Mouse (Mus musculus) layer of hippocampus, postnatal 25 days (tissue): Measurements from ENCODE around the gene Dapp1. TPM values are rescaled to one million over a fixed set of nuclear protein-coding genes. Genes with fewer than 3 reads are reported as not detected.
"Not testable (repeated sequence)": the region's sequence is repeated elsewhere in the genome, so short reads cannot be mapped to it uniquely, and the experiment has no call there.

ENCODE experiments used
- DNase-seq, 2 experiments: peaks; one replicate each; pipeline ENCODE4 v3.0.0; 2022; ENCODE audit warnings: mixed read lengths in 2 of 2, low spot score in 1 of 2; ENCODE audit errors: extremely low spot score in 1 of 2
- total RNA-seq, 2 experiments: library from RNA; stranded (reverse); gene quantifications; 2 replicates each; pipeline ENCODE4 v1.2.3; 2021

Dapp1 gene
- total RNA-seq, 2 experiments from 2014 or later: 4.3 to 6.7 TPM

- DNase-seq: no peak
Observed at GRCm38 (mm10) chr3:137929940-137930339, 51.4 kb downstream of the Dapp1 start.

DNA sequence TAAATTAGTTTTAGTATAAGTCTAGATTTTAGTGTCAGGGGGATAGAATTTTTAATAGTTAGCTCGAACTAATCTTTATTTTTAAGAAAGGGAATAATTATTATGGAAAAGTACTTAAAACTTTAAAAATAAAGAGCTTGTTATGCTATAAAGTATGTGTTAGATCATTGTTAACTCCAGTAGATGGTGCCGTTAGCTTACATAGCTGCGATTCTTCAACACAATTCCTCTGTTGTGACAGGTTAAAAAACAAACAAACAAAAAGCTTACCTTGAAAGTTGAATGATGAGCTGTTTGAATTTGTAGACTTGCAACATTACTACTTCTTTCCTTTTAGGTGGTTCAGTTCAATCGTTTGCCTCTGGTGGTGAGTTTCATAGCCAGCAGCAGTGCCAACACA is 54.3 kb downstream of the Dapp1 start:
- DNase-seq: no peak

DNA sequence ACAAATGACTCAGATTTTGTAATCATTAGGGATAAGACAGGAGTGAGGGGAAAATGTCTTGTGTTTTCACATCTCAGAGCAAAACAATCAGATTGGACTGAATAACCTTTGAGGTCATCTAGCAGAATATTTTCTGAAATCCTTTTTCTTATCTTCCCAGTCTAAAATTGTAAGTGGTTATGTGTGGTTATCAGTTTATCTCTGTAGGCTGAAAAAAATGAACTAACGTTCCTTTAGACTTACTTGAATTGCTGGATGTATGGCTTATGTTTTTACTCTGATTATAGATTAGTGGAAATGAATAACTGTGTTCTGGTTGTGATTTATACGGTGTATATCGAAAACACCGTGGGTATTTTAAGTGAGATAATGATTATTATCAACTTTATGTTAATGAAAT is 60.8 kb downstream of the Dapp1 start:
- DNase-seq: no peak

DNA sequence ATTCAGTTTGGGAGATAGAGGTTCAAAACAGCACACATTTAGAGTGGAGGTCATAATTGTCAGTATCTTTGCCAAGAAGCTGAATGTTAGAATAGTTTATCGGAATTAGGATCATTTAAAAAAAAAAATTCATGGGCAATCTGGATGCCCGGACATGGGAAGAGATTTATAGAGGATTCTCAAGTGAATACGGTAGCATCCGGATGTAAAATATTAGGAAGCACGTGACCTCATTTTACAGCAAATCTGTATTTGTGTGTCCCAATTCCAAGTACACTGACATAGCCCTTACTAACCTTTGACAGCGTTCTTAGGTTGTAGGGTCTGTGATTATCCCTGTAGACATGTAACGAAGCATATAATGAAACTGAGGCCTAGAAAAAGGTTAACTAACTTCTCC is 61.9 kb downstream of the Dapp1 start:
- DNase-seq: no peak

DNA sequence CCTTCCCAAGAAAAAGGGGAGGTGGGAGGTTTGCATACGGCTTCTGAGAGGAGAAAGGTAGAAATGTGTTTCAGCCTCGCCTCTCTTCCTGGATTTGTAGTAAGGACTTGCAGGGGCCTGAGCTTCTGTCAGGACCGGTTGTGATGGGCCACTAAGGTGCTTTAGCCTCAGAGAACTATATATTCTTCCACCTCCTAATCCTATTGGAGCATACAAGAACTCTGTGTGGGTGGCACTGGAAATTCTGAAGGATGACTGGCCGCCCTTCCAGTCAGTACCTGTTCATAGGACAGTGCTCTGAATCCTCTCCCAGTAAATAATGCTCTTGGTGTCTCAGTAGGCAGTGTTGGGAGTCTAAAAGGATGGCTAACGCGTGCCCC is 62.4 kb downstream of the Dapp1 start:
- DNase-seq: no peak

- DNase-seq: peak; percentile 75 to 81
Observed at GRCm38 (mm10) chr3:137918172-137918931, 63.0 kb downstream of the Dapp1 start, which contains the start of gene Lamtor3. Lamtor3 (plus strand) TSS chr3:137918506.

DNA sequence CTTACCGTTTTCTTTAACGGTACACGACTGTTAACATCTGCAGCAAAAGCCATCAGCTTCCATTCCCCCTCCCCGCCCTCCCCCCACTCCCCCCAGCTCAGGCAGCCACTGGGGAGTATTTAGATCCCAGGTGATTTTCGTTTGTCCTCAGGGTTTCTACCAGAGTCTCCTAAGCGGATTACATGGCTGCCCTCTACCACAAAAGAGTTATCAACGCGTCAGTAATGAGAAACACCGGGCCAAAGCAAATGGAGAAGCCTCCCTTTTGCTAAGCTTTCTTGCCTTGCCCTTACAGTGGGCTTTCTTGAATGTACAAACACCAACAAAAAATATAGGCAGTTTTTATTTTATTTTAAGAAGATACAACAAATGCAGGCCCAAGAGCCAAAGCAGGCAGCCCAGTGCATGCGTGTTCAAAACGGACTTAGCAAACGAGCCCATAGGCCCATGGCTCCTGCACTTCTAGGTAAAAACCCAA is 63.6 kb downstream of the Dapp1 start:
- no peak for DNase-seq

DNA sequence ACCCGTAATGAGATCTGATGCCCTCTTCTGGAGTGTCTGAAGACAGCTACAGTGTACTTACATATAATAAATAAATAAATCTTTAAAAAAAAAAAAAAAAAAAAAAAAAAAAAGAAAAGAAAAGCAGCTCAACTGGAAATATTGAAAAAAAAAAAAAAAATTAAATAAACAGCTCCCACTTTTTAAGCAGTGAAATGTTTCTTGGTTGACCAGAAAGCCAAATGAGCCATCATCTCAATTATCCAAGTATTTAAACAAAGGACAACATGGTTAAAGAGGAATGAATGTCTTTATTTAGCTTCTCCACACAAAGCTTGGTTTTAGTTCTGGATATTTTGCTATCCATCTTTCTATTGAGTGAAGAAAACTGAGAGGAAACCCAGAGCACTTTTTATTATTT is 66.8 kb downstream of the Dapp1 start:
- not testable (repeated sequence) for DNase-seq

- DNase-seq: no peak
Observed at GRCm38 (mm10) chr3:137913093-137913492, 68.3 kb downstream of the Dapp1 start.

DNA sequence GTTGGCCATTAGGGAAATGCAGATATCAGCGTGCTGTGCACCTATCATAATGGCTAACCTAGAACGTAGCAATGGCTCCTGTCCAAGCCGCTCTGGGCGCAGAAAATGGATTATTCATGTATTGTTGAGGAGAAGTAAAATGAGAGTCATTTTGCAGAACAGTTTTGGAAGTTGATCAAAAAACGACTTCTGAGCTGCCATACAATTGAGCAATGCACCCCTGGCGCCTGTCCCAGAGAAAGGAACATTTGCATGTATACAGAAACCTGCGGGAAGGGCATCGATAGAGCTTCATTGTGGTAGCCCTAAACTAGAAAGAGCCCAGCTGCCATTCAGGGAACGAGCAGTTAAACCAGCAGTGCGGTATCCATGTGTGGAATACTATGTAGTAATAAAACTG is 81.2 kb downstream of the Dapp1 start:
- peak in 1 of 2 experiments; percentile 14 for DNase-seq

DNA sequence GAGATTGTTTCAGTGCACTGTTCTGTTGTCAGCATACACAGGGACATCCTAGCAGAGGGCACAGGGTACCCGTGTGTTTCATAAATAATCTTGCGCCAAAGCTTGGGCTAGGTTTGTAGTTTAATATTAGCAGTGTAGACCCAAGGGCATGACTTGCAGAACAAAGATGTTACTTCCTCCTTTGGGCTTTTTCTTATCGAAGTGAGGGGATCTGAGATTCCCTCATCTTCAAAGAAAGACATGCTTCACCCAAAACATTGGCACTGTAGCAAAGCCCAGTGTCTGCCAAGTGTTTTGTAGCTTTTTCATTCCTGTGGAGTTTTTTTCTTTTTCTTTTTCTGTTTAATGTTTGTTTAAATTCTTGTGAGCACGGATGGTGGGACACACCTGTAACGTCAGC is 83.7 kb downstream of the Dapp1 start:
- DNase-seq: no peak

DNA sequence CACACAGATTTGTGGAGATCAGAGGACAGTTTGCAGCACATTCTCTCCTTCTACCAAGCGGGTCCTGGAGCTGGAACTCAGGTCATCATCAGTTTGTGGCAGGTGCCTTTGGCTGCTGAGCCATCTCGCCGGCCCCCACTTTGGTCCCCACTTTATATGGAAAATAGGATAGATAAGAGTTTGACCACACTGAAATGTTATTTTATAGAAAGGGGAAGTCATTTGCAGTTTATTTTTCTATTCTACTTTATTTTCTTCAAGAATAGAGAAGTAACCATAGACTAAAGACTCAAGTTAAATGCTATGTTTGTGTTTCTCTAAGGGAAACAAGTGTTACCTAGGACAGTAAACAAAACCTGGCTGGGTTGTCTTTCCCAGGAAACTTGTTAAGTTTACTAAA is 84.5 kb downstream of the Dapp1 start:
- no peak for DNase-seq

DNA sequence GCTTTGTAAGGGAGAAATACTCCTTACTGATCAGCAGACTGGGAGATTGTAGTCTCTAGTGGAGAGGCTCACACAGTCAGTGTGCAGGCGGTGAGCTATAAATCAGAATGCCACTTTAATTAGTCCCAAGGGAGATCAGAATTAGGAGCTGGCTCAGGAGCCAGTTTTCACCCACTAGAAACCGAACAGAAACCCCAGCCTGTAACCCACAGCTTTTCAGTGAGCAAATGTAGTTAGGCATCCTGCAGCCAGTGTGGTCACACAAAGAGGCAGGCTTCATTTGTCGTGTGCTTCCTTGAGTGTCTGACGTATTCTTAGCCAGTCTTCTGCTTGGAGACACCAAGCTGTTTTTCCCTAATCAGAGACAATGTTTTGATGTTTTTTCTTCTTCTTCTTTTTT is 85.0 kb downstream of the Dapp1 start:
- no peak for DNase-seq

GRCm38 (mm10) chr3:137895196-137895595 is 86.1 kb downstream of the Dapp1 start:
- DNase-seq: no peak

DNA sequence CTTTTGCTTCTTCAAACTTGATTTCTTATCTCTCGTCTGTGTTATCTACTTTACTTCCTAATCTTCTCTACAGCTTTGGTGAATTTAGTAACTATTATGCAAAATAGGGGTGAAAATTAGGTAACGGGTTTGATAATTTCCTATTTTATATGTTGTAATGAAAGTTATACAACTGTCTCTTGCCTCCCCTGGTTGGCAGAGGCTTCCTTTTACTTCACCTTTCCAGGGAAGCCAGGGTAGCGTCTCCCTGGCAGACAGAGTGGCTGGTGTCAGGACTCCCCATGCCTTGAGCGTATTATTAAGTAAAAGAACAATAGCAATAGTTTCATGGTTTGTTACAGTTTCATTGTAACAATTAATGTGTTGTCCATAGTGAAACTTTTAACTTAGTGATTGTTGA is 87.6 kb downstream of the Dapp1 start:
- no peak for DNase-seq

DNA sequence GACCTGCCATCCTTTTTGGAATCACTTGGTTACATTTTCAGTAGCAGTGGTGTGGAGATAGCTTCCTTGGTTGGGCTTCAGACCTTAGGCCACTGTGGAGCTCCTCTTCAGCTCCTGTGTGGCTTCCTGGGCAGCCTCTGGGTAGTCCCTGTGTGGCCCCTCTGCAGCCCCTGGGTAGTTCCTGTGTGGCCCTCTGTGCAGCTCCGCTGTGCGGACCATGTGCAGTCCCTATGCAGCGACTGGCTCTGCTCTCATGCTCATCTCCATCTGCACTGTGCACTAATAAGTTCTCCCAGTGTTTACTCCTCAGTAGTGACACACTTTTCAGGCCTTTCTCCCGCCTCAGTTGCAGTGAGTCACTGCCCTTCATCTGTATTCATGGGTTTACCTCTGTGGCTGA is 89.2 kb downstream of the Dapp1 start:
- no peak for DNase-seq

DNA sequence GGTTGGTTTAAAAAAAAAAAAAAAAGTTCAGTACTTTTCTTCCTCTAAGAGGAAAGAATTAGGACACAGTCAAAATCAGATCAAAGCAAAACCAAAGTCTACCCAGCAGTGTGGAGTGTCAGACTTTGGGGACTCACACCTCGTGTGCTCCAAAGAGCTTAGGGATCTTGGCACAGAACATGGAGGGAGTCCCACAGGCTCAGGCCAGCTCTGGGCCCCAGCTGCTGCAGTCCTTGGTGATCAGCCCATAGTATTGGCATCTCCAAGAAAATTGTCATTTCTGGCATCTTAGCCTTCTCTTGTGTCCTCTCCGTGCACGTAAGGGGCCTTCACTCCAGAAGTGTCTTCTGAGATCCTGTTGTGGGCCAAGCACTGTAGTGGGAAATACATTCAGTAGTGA is 90.3 kb downstream of the Dapp1 start:
- no peak for DNase-seq

DNA sequence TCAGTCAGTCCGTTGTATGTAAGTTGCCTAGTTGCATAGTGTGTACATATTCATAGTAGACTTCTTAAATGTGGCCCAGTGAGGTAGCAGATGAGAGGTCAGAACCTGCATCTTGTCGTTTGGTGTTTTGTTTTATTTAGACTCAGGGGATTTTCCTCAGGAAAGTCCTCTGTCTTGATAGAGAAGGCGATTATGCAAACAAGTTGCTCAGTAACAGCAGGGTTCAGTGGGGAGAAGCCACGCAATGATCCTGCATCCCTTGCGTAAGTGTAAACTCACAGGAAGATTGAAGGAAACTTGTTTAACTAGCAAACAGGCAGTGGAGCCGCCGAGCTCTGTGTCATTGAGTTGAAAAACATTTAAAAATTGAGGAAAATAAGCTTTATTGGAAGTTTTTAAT is 93.4 kb downstream of the Dapp1 start:
- DNase-seq: no peak

DNA sequence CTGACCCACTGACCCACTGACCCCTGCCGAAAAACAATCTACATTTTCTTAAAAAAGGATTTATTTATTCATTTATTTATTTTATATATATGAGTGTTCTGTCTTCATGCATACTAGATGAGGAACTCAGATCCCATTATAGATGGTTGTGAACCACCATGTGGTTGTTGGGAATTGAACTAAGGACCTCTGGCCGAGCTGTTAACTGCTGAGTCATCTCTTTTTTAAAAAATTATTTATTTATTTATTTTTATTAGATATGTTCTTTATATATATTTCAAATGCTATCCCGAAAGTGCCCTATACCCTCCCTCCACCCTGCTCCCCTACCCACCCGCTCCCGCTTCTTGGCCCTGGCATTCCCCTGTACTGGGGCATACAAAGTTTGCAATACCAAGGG is 100.3 kb downstream of the Dapp1 start:
- DNase-seq: no peak
